Mouse (Mus musculus) heart, postnatal 0 days (tissue): ENCODE measurements around the gene Ncln.

Experiments used
- CTCF ChIP-seq: IDR thresholded peaks from 2 replicates; pipeline ENCODE4 v1.5.1; 2016; ENCODE audit warnings: antibody characterized with exemption, control low read depth, low read depth
- EP300 ChIP-seq: IDR thresholded peaks from 2 replicates; pipeline ENCODE4 v1.6.1; 2016; ENCODE audit warnings: antibody characterized with exemption, low read depth

DNA sequence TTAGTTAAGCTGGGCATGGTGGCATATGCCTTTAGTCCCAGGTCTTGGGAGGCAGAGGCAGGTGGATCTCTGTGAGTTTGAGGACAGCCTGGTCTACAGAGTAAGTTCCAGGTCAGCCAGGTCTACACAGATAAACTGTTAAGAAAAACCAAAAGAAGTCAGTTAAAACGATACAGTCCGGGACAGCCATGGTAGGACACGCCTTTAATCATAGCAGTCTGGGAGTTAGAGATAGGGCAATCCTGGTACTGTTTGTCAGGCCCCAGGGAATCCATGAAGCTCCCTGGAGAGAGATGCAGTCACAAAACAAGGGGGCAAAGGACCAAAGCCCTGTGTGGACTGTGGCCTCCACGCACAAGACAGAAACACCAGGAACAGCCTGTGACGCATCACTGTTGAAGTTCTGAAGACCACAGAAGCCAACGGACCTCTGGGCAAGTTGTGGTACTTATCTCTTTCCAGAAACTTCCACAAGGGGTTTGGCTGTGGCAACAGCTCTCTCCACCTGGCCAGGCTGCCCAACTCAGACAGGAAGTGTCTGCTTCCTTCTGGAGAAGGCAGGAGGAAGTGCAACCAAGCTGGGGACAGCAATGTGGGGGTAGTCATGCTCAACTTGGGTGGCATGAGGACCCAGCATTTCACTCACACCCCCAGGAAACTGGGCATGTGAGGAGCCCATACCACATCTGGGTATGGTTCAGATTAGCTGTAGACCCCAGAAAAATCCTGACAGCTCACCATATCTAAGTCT is 23.2 kb upstream of the Ncln start:
- TF ChIP-seq CTCF (no peak), EP300 (no peak)
